Mouse (Mus musculus): Measurements from ENCODE around the gene Atcay. TPM values are rescaled to one million over a fixed set of nuclear protein-coding genes. Genes with fewer than 3 reads are reported as not detected.
"Not testable (repeated sequence)": the region's sequence is repeated elsewhere in the genome, so short reads cannot be mapped to it uniquely, and the experiment has no call there.

Atcay gene
- total RNA-seq, 2 experiments from 2014 or later = 5.3 to 5.4 TPM

DNA sequence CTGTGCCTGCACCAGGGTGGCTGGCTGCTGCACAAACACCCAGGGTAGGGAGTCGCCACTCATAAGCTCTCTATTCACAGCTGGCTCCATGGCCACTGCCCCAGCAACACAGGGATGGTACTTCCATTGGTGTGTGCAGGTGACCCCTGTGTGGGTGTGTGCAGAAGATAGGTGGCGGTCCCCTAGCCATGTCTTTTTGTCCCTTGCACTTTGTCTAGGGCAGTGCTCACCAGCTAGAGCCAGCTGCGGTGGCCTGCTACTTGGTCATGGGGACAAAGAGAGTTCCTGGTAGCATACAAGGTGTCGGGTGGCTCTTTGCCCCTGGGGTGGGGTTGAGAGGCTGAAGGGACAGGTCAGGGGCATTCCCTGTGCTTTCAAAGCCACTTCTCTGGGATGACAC lies 13.5 kb upstream of the Atcay start:
- no peak for DNase-seq (ENCODE audit: low spot score in 2 of 2)

DNA sequence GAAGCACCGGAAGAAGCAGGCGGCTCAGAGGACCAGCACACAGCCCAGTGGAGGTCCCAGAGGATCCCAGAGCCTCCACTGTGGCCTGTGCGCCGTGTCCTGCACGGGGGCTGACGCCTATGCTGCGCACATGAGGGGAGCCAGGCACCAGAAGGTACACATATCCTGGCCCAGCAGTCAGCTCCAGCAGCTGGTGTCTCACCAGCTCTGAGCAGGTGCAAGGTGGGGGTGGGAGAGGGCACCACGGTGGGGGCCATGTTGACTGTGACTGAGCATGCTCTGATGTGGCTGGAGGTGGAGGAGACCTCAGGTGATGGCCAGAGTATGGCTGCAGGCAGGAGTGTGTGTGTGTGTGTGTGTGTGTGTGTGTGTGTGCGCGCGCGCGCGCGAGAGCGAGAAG lies 11.4 kb upstream of the Atcay start:
- no peak for DNase-seq (ENCODE audit: low spot score in 2 of 2)

DNA sequence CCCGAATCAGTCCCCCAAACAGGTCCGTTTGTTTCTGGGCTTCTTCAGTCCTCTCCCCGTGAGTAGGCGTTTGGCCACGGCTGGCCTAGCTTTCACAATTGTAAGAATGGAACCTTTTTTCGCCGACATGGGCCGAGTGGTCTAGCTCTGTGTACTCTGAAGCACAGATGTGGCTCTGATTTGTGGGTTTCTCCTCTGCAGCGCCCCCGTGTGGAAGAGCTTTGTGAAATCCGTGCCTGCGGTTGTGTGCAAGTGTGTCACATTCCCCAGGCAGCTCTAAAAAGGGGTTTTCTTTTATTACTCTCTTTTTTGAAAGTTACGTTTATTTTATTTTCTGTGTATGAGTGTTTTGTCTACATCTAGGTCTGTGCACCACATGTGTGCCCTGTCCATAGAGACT lies 10.2 kb upstream of the Atcay start:
- DNase-seq (ENCODE audit: low spot score in 2 of 2) = peak in 1 of 2 experiments; percentile 43

DNA sequence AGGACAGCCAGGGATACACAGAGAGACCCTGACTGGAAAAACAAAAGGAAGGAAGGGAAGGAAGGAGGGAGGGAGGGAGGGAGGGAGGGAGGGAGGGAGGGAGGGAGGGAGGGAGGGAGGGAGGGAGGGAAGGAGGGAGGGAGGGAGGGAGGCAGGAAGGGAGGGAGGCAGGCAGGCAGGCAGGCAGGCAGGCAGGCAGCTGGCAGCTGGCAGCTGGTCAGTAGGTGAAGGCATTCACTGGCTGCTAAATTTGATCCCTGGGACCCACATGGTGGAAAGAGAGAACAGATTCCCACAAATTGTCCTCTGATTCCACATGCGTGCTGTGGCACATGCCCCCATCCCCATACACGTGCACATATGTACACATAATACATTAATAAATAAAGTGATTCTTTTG lies 8.0 kb upstream of the Atcay start:
- DNase-seq (ENCODE audit: low spot score in 2 of 2) = no peak

DNA sequence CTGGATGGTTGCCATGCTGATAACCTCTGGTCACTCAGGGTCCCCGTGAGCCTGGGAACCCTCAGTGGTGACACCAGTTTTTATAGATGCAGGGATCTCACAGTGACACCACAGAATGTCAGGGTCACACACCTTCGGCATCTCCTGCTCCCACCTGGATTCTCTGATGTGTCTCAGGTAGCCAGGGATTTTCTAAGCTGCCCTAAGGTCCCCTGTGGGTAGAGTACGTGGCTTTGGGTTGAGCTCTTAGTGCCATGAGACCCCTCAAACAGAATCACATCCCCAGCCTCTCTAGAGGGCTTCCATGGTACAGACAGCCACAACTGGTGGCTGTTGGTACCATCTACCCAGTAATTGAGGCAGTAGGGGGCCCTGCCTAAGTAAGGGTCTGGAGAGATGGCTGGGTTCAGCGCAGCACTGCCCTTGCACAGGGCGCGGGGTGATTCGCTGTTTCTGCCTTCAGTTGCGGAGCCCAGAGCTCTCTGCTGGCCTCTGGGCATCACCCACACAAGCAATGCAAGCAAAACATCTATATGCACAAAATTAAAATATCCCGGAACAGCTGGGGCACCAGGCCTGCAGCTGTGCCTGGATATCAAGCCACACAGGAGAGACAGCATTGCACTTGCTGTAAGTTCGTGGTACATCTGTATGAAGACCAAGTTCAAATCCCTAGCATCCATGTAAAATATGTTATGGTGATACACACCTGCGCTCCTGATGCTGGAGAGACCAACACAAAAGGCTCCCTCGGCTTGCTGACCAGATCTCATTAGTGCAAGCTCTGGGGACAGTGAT lies 6.0 kb upstream of the Atcay start:
- no peak for DNase-seq (ENCODE audit: low spot score in 2 of 2)

DNA sequence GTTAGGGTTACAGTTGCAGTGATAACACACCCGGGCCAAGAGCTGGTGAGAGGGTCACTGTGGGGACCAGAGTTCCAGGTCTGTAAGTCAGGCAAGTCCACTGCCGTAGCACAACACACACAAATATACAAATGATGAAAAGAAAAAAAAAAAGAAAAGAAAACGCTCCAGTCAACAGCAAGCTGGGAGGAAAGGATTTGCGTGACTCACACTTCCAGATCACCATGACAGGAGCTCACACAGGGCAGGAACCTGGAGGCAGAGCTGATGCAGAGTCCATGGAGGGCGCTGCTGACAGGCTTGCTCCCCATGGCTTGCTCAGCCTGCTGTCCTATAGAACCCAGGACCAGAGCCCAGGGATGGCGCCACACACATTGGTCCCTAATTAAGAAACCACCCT lies 3.6 kb upstream of the Atcay start:
- no peak for DNase-seq (ENCODE audit: low spot score in 2 of 2)

DNA sequence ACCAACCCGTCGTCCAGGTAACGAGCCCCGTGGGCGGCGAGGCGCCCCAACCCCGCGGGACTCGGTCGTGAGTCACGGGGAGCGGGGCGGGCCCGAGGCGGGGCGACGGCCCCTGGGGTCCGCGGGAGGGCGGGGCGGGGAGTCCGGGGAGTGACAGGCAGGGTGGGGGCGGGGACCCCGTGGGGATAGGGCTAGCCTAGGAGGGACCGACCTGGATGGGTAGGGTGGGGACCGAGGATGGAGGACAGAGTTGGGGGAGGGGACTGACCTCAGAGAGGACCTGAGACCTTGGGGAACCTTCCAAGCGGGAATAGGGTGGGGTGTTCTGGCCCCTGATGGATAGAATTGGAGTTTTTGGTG lies 2.6 kb upstream of the Atcay start:
- DNase-seq (ENCODE audit: low spot score in 2 of 2) = no peak

DNA sequence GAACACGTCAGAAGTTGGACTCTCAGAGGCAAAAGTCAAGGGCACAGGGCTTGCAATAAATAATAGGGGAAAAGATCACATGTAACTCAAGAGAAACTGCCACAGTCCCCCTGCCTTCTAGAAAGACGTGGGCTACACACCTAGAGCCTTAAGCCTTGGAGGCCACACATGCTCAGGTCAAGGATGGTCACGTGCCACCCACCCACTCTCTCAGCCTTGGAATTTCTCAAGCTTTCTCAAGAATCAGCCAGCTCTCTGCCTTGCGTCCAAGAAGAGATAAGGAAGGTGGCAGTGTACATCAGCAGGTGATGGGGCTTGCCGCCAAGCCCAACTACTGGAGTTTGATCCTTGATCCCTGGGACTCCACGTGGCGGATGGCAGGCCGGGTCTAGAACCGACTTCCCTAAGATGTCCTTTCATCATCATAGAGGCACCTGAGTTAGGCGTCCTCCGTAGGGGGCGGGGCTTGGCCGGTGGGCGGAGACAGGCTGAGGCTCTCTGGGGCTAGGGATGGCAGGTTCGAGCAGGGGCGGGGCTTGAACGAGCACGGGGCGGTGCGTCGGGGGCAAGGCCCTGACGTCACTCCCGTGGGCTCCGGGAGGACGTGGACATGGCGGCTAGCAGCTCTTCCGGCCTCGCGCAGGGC lies 2.1 kb upstream of the Atcay start, which contains the start of gene Zfr2:
TSS of gene Zfr2 (plus strand) at position 576 of the 646 bp plus-strand sequence.
- DNase-seq (ENCODE audit: low spot score in 2 of 2) = peak; percentile 75 to 82

DNA sequence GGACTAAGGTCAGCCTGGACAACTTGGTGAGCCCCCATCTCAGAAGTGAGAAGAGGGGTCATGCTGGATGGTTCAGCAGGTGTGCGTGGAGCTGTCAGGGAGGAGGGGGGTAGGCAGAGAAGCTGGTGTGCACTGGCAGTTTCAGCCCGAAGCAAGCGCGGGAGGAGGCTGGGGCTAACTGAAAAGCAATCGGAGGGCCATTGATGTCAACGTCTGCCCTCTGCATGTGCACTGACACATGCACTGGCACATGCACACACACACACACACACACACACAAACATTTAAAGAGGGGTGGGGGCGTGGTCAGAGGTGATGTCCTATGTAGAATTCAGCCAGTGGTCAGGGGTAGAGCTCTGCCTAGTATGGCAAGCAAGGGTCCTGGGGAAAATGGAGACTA lies 803 bp upstream of the Atcay start:
- DNase-seq (ENCODE audit: low spot score in 2 of 2) = no peak

DNA sequence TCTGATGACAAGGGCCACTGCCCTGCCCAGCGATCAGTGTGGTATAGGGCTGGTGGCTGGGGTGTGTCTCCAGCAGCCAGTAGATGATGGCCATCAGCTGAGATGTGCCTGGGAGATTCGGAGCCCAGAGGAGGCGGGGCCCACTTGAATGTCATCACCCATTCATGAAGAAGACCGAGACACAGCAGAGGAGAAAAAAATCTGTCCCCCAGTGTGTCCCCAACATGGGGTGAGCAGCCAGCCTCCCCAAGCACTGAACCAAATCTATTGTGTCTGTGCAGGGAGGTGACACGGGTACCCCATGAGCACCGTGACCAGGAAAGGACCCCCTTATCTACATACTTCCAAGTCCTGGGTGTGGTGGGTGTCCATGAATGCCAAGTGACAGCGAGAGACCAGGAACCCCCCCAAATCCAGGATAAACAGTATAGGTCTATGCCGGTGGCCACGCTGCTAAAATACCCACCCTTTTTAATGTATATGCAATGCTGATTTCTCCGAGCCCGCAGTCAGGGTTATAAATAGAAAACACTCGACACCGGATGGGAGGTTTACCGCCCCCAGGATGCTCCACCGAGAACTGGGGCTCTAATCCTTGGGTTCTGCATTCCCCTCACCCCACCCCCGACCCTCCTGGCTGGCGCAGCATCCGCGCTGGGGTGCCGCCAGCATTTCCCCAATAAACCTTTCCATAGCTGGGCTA lies 747 bp downstream of the Atcay start:
- no peak for DNase-seq (ENCODE audit: low spot score in 2 of 2)

DNA sequence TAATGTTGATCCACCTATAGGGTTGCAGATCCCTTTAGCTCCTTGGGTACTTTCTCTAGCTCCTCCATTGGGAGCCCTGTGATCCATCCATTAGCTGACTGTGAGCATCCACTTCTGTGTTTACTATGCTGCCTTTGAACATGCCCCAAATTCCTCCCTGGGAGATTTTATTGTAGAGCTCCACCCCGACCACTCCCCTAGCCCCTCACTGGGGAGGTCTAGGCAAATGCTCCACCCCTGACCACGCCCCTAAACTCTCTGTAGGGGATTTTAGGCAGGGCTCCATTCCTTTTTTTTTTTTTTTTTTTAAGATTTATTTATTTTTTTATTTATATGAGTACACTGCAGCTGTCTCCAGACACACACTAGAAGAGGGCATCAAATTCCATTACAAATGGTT lies 6.9 kb downstream of the Atcay start:
- not testable (repeated sequence) for DNase-seq (ENCODE audit: low spot score in 2 of 2)

DNA sequence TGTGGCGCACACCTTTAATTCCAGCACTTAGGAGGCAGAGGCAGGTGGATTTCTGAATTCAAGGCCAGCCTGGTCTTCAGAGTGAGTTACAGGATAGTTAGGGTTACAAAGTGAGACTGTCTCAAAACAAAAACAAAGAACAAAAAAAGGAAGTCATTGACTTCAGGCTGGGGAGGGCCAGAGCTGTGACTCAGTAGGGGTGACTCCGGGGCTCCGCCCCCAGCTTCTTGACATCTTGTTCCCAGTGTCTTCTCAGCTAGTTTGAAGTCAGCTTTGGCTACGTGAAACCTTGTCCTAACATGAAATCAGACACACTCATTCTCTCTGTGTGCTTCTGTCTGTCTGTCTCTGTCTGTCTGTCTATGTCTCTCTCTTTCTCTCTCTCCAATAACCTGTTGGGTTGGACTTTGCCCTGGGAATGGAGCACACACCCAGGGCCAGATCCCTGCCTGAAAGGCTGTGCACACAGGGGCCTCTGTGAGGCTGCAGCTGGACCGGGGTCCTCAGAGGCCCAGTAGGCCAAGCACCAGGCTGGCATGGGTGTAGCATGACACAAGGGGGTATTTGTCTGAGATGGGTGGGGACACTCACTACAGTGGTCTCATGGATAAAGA lies 9.1 kb downstream of the Atcay start:
- no peak for DNase-seq (ENCODE audit: low spot score in 2 of 2)

DNA sequence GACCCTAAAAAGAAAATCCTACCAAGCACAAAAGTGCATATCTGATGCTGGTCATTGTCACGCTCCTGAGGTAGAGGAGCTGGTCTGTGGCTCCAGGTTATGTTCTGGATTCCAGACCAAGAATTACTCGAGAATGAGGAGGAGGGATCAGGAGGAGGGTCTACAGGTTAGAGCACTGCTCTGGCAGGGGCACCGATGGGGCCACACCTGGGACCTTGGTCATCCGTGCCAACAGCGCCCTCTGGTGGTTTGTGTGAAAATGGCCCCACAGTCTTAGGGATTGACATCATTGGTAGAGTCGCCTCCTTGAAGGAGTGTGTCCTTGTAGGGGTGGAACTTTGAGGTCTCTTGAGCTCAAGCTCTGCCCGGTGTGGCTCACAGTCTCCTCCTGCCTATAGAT lies 12.7 kb downstream of the Atcay start:
- peak in 1 of 2 experiments; percentile 33 for DNase-seq (ENCODE audit: low spot score in 2 of 2)

DNA sequence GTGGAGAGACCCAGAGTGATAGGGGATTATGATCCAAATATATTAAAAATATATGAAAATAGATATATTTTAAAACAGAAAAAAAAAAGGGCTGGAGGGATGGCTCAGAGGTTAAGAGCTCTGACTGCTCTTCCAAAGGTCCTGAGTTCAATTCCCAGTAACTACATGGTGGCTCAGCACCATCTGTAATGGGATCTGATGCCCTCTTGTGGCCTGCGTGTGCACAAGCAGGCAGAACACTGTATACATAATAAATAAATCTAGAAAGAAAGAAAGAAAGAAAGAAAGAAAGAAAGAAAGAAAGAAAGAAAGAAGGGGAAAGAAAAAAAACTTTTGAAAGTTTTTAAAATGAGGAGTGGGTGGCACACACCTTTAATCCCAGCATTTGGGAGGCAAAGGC lies 13.4 kb downstream of the Atcay start:
- DNase-seq (ENCODE audit: low spot score in 2 of 2) = not testable (repeated sequence)

DNA sequence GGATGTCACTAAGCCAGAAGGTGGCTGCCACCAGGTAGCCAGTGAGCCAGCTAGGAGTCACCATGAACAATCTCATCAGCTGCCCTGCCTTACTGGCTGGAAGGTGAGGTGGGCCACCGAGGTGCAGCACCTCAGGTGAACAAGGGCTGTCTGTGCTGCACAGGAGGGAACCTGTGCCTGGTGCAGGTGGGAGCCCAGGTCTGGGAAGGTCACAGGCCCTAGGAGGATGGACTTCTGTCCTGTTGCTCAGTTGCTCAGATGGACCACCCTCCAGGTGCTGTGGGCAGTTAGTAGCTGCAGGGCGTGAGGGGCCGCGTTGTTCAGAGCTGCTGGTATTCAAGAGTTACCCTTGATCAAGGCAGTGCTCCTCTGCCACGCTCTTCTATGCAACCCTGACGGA lies 13.8 kb downstream of the Atcay start:
- DNase-seq (ENCODE audit: low spot score in 2 of 2) = no peak

DNA sequence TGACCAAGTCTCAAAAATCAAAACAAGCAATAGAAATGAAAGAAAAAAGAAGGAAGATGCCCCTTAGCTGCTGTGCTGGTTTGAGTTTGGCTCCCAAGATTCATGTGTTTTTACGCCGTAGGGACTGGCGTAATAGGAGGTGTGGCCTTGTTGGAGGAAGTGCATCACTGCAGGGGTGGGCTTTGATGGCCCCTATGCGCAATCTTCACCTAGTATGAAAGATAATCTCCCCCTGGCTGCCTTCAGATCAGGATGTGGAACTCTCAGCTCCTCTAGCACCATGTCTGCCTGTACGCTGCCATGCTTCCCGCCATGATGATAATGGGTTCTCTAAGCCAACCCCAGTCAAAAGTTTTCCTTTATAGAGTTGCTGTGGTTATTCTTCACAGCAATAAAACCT lies 14.4 kb downstream of the Atcay start:
- no peak for DNase-seq (ENCODE audit: low spot score in 2 of 2)

DNA sequence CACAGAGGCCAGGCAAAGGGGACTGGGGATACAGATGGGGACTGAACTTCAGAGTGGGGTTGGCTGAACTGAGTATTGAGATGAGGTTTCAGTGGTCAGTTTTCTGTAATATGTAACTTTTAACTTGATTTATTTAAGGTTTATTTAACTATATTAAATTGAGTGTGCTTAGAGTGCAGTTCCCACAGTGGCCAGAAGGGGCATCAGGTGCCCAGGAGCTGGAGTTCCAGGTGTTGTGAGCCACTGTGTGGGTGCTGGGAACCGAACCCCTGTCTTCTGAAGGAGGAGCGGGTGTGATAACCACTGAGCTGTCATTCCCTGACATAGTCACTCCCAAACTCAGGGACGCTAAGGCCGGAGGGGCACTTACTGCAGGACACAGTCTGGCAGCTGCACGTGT lies 20.5 kb downstream of the Atcay start:
- DNase-seq (ENCODE audit: low spot score in 2 of 2) = no peak

DNA sequence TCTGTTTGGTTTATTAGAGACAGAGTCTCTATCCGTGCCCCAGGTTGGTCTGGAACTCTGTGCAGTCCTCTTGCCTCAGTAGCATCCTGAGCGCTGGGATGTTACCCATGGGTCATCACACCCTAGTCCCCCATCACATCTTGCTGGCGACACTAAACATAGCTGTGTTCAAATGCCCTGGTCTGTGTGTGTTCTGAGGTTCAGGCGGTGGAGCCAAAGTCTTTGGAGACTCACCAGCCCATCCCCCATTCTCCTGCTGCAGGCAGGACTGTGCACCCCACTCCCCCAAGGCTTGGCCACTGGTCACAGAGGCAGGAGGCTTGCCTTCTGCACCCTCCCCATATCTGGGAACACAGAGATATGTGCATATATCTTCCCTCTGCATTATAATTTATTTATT lies 26.5 kb downstream of the Atcay start:
- no peak for DNase-seq (ENCODE audit: low spot score in 2 of 2)

DNA sequence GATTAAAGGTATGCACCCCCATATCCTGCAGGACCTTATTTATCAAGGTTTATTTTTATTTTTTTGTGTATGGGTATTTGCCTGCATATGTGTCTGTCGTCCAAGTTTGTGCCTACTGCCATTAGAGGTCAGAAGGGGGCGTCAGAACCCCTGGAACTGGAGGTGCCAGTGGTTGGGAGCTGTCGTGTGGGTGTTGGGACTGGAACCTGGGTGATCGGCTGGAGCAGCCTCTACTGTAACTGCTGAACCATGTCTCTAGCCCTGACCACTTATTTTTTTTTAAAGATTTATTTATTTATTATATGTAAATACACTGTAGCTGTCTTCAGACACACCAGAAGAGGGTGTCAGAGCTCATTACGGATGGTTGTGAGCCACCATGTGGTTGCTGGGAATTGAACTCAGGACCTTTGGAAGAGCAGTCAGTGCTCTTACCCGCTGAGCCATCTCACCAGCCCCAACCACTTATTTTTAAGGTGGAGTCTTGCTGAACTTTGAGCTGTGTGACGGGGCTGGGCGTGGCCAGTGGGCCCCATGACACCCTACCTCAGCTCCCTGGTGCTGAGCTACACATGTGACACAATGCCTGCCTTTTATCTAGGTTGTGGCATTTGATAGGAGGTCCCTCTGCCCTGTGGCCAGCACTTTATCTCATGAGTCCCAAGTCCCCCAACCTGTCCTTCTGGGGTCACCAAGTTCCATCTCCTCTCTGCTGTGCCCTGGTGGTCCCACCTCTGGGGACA lies 27.5 kb downstream of the Atcay start:
- DNase-seq (ENCODE audit: low spot score in 2 of 2) = no peak

DNA sequence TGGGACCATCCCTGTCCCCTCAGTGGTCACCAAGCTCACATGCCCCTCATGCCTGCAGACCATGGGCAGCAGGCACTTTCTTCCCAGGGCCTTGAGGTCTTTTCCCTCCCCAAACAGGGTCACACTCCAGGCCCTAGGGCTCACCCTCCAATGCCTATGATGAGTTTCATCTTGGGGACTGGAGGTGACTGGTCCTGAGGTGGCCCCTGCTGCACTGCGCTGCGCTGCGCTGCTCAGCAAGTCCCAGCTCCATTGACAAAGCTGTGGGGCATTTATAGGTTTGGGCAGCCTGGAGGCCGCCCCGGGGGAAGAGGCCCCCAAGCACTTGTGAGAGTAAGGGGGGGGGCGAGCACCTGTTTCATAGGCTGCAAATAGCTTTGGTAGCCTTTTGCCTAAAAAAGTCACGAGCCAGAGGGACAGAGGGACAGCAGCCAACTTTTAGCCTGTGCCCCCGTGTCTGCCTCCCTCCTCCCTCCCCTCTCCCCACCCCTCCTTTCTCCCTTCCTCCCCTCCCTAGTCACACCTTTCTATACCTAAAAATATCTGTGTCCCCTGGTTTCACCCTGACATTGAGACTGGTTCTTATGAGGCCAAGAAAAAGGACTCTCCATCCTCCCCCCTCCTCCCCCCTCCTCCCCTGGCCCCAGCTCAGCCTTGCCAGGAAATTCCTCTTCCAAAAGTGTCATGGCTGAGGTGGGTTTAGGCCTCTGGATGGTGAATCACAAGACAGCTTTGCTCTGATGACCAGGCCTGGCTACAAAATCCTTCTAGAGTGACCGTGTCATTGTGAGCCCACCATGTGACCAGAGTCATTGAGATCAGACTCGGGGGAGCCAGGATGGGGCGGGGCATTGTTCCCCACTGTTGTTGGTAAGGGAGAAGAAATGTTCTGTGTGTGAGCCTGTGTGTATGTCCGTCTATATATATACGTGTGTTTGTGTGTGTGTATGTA lies 28.6 kb downstream of the Atcay start, which contains the start of gene Nmrk2:
TSS of gene Nmrk2 (minus strand) at position 245 of the 952 bp plus-strand sequence.
- no peak for DNase-seq (ENCODE audit: low spot score in 2 of 2)
